Mouse (Mus musculus) brain, adult 2 months (tissue): Measurements from ENCODE around the gene Spa17.
A peak's percentile ranks its signal among the peaks of the same experiment; 100 is the strongest.

ENCODE experiments used
- DNase-seq: peaks from one replicate; pipeline ENCODE4 v3.0.0; 2011; ENCODE audit warnings: low read depth, low spot score

The Spa17 gene

DNA sequence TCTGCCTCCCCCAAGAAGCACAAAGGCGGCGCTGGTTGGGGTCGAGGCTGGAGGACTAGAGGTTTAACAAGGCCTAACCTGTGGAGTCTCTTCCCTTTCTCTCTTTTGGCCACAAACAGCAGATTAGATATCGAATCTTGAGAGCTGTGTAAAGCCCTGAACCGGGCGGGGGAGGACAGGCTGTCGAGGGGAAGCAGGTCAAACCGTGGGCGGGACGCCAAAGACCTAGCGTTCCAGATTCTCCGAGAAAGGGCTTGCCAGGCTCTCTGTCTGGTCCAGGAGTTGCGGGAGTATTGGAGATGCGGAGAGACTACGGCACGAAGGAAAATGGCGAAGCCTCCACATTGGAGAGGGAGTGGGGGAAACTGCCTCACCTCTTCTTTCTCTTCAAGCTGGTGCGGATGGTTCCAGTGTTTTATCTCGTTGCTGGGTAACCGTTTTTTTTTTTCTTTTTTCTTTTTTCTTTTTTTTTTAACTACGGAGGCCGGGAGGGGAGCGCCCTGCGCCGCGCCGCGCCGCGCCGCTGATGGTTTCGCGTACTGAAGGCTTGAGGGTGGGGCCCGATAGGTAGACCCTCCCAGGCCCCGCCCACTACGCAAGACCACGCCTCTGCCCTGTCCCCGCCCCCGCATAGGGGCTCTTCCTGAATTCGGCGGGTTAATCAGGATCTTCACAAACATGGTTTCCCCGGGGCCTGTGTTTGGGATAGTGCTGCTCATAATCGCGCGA lies at the start of gene Spa17:
Gene Spa17 (minus strand): TSS at position 541 of the 729 bp plus-strand sequence.
- DNase-seq = peak; percentile 95

GRCm38 (mm10) chr9:37663210-37663609 lies 49.7 kb upstream of the Spa17 start:
- DNase-seq = no peak

GRCm38 (mm10) chr9:37659413-37659812 lies 45.9 kb upstream of the Spa17 start:
- no peak for DNase-seq

GRCm38 (mm10) chr9:37656931-37657481 lies 43.5 kb upstream of the Spa17 start, which contains the start of gene Tbrg1:
Gene Tbrg1, minus strand, starts transcription at chr9:37657312.
- DNase-seq = peak; percentile 90

GRCm38 (mm10) chr9:37656439-37656881 lies 42.9 kb upstream of the Spa17 start:
- no peak for DNase-seq

DNA sequence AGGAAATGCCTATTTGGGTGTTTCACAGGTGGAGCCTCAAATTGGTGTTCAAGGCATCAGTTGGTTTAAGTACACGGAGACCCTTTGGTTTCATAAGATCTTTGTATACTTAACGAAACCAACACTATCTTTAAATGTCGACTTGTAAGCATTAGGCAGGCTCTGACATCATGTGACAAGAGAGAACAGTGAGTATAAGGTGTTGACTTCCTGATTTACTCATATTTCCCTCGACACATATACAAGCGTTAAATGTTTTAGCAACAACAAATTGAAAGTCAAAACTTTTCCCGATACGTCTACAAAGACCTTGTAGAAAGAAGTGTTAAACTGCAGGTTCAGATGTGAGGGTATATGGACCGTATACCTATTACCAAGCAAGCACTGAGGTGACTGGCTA lies 42.4 kb upstream of the Spa17 start:
- DNase-seq = no peak

DNA sequence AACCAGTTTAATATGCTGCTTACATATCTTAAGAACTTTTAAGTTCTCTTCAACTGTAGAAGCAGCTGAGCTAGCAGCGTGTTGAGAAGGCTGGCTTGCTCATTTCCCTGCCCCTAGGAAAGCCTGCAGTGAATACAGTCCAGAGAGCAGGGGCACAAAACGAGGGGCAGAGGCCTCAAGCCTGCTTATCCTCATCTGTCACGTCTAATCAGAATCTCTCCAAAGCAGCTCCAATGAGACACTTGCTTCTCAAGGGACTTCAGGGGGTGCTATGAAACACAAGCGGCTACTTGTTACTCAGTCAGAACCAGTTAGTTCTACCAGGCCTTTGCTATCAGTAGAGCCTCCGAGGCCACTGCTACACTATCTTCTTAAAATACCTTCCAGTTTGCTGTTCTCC lies 40.3 kb upstream of the Spa17 start:
- DNase-seq = no peak

- no peak for DNase-seq
These were observed 37.1 kb upstream of the Spa17 start for GRCm38 (mm10) chr9:37650639-37651038.

DNA sequence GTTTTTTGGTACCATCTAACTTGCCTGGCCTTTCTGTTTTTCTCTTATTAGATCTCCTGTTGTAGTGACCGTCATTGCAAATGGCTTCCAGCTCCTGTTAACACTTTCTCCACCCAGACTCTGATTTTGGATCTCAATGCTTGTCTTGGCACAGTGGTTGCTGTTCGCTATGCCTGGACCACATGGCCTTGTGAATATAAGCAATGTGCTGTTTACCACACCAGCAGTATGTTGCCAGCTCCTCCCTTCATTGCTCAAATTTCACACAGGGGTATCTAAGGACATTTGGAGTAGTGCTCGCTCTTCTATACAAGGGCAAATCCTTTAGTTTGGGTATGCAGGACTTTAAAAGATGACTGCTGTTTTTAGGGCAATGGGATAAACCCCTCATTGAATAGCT lies 32.7 kb upstream of the Spa17 start:
- no peak for DNase-seq

DNA sequence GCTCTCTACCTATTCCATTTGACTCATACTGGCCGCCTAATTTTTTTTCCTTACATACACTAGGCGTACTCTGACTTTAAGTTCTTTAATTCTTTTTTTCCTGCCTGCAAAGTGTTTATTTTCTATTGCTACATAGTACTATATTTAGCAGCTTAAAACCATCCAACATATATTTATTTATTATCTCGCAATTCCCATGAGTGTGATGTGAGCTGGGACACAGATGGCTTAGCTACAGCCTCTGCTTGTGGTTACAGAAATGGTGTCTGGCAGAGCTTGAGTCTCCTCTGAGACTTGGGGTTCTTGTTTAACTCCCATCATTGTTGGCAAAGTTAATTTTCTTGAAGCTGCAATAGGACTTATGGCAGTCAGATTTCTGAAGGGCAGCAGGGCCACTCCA lies 25.2 kb upstream of the Spa17 start:
- peak; percentile 31 for DNase-seq

DNA sequence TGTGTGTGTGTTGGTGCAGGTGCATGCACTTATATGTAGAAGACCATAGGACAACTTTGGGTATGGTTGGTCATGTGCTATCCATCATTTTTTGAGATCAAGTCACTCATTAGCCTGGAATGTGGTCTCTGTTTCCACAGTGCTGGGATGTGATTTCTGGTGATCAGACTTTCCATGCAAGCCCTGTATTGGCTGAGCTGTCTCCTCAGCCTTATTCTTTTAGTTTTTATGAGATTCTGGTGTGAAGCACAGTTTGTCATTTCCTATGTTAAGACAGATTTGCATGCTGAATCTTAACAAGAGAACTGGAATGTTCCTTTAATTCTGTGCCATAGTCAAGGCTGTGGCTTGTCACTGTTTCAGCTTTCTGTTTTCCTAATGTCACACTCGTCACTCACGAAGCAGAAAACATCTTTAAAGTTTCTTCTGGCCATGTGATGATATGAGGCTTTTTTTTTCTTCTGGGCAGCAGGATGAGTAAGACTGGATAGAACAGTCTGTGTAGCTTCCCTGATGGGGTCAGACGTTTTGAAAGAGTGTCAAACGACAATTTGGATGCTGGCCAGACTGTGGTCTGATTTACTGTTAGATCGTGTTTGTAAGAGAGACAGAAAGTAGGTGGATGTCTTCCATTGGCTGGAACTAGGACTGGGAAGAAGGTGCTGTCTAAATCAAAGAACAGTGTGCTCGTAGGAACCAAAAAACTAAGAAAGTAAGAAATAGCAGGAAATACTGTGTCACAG lies 23.4 kb upstream of the Spa17 start:
- DNase-seq = peak; percentile 33

DNA sequence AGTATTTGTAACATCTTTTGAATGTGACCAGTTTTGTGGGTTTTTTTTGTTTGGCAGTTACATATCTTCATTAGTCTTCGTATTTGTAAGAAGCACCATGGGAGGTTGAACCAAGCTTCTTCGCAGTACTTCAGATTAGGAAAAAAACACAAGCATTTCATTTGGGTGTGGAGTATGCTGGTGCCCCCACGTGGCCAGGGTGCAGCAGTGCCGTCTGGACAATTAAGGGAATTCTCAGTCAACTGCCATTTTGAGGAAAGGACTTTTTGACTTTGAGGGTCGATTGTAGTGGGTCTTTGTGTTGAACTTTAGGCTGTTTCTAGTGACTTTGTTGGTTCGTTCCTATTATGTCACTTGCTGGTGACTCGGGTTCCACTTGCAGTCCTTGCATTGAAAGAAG lies 22.8 kb upstream of the Spa17 start:
- peak; percentile 82 for DNase-seq

DNA sequence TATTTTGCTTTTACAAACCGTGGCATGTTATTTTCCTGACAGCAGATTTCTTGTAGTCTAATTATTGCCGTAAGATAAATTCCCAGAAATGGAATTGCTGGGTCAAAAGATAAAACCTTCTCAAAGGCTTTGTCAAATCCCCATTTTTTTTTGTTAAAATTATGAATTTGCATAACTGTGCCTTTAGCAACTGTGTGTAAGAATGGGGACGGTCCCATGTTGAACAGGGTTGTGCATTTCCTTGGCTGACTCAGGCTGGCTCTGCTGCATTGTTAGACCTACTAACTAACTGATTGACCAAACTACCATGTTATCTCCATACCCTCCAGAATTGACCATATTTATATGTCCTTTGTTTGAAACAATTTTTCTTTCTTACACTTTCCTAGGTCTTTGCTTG lies 20.7 kb upstream of the Spa17 start:
- DNase-seq = no peak

- no peak for DNase-seq
These were observed 18.8 kb upstream of the Spa17 start for GRCm38 (mm10) chr9:37632305-37632704.

GRCm38 (mm10) chr9:37629941-37630340 lies 16.4 kb upstream of the Spa17 start:
- no peak for DNase-seq

- no peak for DNase-seq
These were observed 15.1 kb upstream of the Spa17 start for GRCm38 (mm10) chr9:37628581-37628980.

DNA sequence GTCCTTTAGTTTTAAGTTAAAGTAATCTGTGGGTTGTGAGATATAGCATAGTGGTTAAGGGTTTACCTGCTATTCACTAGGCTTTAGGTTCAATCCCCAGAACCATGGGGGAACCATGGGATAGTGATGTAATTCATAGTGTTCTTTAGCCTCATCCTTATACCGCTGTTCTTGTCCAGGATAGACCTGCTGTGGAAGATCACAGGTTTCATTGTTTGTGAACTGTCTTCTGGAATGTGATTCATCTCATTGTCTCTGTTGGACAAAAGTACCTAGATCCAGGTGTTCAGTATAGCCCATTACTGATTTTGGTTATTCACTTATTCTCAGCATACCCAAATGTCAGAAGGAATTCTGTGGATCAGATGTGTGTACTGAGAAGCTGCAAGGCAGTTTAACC lies 13.7 kb upstream of the Spa17 start:
- DNase-seq = no peak

DNA sequence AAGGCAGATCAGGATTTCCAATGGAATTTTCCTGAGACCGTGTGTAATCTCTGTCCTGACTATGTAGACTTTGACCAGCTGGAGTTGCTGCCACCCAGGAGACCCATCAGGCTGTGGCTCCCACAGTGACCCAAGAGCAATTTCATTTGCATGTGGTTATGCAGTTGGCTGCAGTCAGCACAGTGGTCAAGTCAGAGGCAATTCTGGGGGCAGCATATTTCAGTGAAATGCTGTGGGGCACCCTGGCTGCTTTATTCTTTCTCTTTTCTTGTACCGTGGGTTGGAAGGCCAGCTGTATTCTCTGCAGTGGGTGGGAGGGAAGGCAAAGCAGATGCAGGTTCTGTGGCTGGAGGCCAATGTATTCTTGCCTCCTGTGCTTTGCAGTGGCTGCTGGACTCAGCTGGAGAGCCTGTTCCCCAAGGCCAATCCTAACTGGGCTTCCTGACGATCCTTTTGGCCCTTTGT lies 12.6 kb upstream of the Spa17 start:
- peak; percentile 82 for DNase-seq

- peak; percentile 96 for DNase-seq
These were observed 12.1 kb upstream of the Spa17 start for GRCm38 (mm10) chr9:37625641-37626040.

DNA sequence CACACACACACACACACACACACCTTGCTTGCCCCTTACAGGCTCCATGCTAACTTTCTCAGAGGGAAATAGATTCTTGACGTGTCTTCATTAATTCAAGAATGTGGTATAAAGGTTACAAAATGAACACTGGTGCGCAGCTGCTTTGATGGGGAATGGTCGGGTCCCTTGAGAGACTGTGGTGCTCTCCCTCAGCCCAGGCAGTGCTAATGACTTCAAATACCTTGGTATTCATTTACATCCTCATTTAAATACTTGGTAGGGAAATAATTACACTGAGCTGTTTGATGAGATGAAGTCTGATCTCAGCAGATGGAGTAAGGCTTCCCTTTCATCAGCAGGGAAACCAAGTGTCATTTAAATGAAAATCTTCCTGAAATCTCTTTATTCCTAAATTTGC lies 11.6 kb upstream of the Spa17 start:
- peak; percentile 34 for DNase-seq

GRCm38 (mm10) chr9:37624502-37624901 lies 11.0 kb upstream of the Spa17 start:
- peak; percentile 46 for DNase-seq

DNA sequence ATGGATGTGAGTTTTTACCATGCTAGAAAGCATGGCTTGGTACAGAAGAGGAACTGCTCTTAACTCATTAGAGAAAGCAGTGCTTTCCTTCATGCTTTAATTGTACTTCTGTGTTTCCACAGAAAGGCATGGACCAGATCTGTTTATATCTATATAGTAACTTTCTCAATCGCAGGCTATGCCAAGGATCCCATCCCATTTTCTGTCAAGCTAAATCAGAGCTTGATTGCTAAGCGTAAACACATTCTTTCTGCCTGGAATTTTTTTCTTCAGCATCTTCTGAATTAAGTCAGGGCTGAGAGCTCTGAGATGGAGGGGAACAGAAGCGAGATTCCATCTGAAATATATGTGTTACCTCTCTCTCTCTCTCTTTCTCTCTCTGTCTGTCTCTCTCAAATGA lies 10.5 kb upstream of the Spa17 start:
- peak; percentile 48 for DNase-seq

DNA sequence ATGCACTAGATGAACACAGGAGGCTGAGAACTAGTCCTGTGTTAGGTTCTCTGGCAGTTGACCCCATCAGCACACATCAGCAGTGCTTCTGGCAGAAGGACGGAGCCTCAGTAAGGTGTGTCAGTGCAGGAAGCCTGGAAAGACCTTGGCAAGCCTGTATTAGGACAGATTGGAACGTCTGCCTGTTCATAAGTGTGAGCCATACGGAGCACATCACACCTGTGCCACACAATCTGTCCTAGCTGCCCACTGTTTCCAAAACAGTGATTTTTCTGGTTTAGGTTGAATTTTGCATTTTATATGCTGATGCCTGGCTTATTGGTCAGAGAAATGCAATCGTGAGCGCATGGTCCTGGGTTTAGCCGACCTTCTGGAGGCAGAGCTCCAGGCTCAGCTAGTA lies 7.8 kb upstream of the Spa17 start:
- DNase-seq = peak; percentile 95
